Mouse (Mus musculus): ENCODE measurements at regions not wholly inside any gene's neighbourhood (a gene's known extent, or its start where the extent isn't known, plus 50 kb on each side); places are given as distances from the start of the nearest gene placed in this dataset.

DNA sequence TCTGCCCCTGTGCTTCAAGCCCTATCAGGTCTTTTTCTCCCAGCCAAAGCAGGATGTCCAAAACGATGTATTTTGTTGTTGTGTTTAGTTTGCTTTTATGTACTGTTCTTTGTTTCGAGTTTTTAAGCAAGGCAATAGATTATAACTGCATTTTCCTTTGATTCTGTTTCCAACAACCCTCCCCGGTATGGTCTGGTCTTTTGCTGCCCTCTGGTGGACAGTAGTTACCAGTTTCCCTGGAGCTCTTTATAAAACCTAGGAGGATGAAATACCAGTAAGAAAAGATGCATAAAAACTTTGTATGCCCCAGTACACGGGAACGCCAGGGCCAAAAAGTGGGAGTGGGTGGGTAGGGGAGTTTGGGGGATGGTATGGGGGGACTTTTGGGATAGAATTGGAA, 73.9 kb upstream of the Itm2a start:
- DNase-seq: peak; percentile 5

DNA sequence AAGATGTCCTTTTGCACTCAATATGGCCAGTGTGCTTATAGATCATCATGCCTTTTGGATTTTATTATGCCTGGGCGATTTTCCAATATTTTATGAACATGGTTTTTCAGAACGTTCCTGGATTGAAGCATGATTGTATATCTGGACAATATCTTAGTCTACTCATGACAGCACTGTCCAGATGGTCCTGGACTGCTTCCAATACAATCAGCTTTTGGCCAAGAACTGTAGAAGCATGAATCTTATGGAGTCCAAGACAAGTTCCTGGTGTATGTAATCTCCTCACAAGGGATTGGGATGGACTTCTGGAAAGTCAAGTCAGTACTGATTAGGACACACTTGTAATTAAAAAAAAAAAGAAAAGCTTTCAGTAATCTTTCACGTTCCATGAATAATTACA, 66.1 kb upstream of the Itm2a start:
- DNase-seq: no peak
